Mouse (Mus musculus) macrophage (primary cell): ENCODE results near the gene Odaph. TPM values are rescaled to one million over a fixed set of nuclear protein-coding genes. Genes with fewer than 3 reads are reported as not detected.
A peak's percentile ranks its signal among the peaks of the same experiment; 100 is the strongest.
"Not testable (repeated sequence)": the region's sequence is repeated elsewhere in the genome, so short reads cannot be mapped to it uniquely, and the experiment has no call there.

Experiments
- H3K27ac ChIP-seq: fragments of 350-480 bp; formaldehyde crosslinking; 2 replicates; pipeline ENCODE4 v1.9.0; 2021
- H3K36me3 ChIP-seq: fragments of 350-480 bp; formaldehyde crosslinking; 2 replicates; pipeline ENCODE4 v1.9.0; 2021; ENCODE audit errors: inconsistent target
- H3K4me3 ChIP-seq: fragments of 350-480 bp; formaldehyde crosslinking; 2 replicates; pipeline ENCODE4 v1.9.0; 2021; ENCODE audit errors: inconsistent target
- H3K79me2 ChIP-seq: fragments of 350-480 bp; formaldehyde crosslinking; 2 replicates; pipeline ENCODE4 v1.9.0; 2021; ENCODE audit errors: inconsistent target
- WGBS: methylation state at CpG from one replicate; pipeline ENCODE4 v1.1.7; 2026; ENCODE audit warnings: inconsistent platforms; ENCODE audit not compliant: missing documents; 5-methylcytosine and 5-hydroxymethylcytosine counted together
- polyA plus RNA-seq: library from polyadenylated mRNA; stranded (reverse); fragments of 250-400 nt; gene quantifications from 3 replicates; pipeline ENCODE4 v1.2.4, GENCODE M21; 2018; ENCODE audit warnings: inconsistent platforms
- total RNA-seq, 78 experiments: library from RNA; depleted of rRNA; stranded (reverse); fragments of 250-400 nt; gene quantifications; 1 replicate in 9 of 78; 2 replicates in 24 of 78; 3 replicates in 43 of 78; 4 replicates in 2 of 78; pipeline ENCODE4 v1.2.4; 2018; ENCODE audit warnings: inconsistent platforms in 56 of 78

Gene Odaph
- not detected for total RNA-seq (2018; cell fraction: chromatin; rRNA removed)
- not detected for total RNA-seq (2018; cell fraction: cytosol; rRNA removed)
- under 1 TPM in 1 of 26 experiments, not detected in 25; 0.28 TPM for total RNA-seq (2018; cell fraction: nucleus; rRNA removed)
- not detected in 3 replicates for polyA plus RNA-seq

GRCm38 (mm10) chr5:91987236-91987635 lies at the start of gene Odaph:
Odaph (plus strand) TSS chr5:91987475.
- Histone ChIP-seq H3K79me2 (no peaks in the 10 kb centered on the region), H3K36me3 (no peaks in the 10 kb centered on the region), H3K27ac (no peak within 1 kb of the TSS), H3K4me3 (no peak within 1 kb of the TSS)
- WGBS: 75% methylated on average over 4 of the region's 4 CpGs

GRCm38 (mm10) chr5:91945609-91946008 lies 41.7 kb upstream of the Odaph start:
- not testable (repeated sequence) for H3K4me3 ChIP-seq, H3K27ac ChIP-seq, H3K79me2 ChIP-seq
- peaks cover 39% of the 10 kb centered on the region for H3K36me3 ChIP-seq
- WGBS: 100% methylated on average over 1 of the region's 1 CpGs

GRCm38 (mm10) chr5:91947008-91947407 lies 40.3 kb upstream of the Odaph start:
- H3K36me3 ChIP-seq: peaks cover 53% of the 10 kb centered on the region
- H3K4me3 ChIP-seq: no peak overlapping the region
- H3K79me2 ChIP-seq: no peaks in the 10 kb centered on the region
- no peak overlapping the region for H3K27ac ChIP-seq
- 84% methylated on average over 4 of the region's 4 CpGs for WGBS

GRCm38 (mm10) chr5:91949441-91949840 lies 37.8 kb upstream of the Odaph start:
- peaks cover 77% of the 10 kb centered on the region for H3K36me3 ChIP-seq
- H3K27ac ChIP-seq: no peak overlapping the region
- H3K4me3 ChIP-seq: no peak overlapping the region
- 98% methylated on average over 7 of the region's 7 CpGs for WGBS
- H3K79me2 ChIP-seq: peaks cover 6% of the 10 kb centered on the region; the same call in 1 of the 2 replicates

GRCm38 (mm10) chr5:91951404-91951803 lies 35.9 kb upstream of the Odaph start:
- H3K4me3 ChIP-seq: no peak overlapping the region
- H3K27ac ChIP-seq: no peak overlapping the region
- peaks cover 95% of the 10 kb centered on the region for H3K36me3 ChIP-seq
- H3K79me2 ChIP-seq: peaks cover 25% of the 10 kb centered on the region

GRCm38 (mm10) chr5:91956991-91957760 lies 30.1 kb upstream of the Odaph start:
- no peak overlapping the region for H3K27ac ChIP-seq
- no peak overlapping the region for H3K4me3 ChIP-seq
- whole genome bisulfite sequencing: 94% methylated on average over 3 of the region's 3 CpGs
- H3K36me3 ChIP-seq: peaks cover 56% of the 10 kb centered on the region
- H3K79me2 ChIP-seq: peaks cover 80% of the 10 kb centered on the region

GRCm38 (mm10) chr5:91959096-91959495 lies 28.2 kb upstream of the Odaph start:
- Histone ChIP-seq H3K4me3 (no peak overlapping the region), H3K27ac (peak overlapping the region; percentile 98), H3K79me2 (peaks cover 78% of the 10 kb centered on the region), H3K36me3 (peaks cover 37% of the 10 kb centered on the region)
- 88% methylated on average over 1 of the region's 1 CpGs for WGBS

- Histone ChIP-seq H3K4me3 (no peak overlapping the region), H3K79me2 (peaks cover 69% of the 10 kb centered on the region), H3K36me3 (peaks cover 28% of the 10 kb centered on the region), H3K27ac (peak overlapping the region; percentile 98)
- WGBS: 57% methylated on average over 1 of the region's 1 CpGs
Measured at GRCm38 (mm10) chr5:91959986-91960385, 27.3 kb upstream of the Odaph start.

- WGBS: 14% methylated on average over 3 of the region's 3 CpGs
- H3K79me2 ChIP-seq: peaks cover 62% of the 10 kb centered on the region
- H3K27ac ChIP-seq: peak overlapping the region; percentile 98
- H3K36me3 ChIP-seq: peaks cover 20% of the 10 kb centered on the region; the same call in 1 of the 2 replicates
- H3K4me3 ChIP-seq: peak overlapping the region; percentile 65
Measured at GRCm38 (mm10) chr5:91960606-91961254, 26.5 kb upstream of the Odaph start.

- peaks cover 14% of the 10 kb centered on the region; the same call in 1 of the 2 replicates for H3K36me3 ChIP-seq
- H3K27ac ChIP-seq: peak overlapping the region; percentile 98
- peaks cover 55% of the 10 kb centered on the region for H3K79me2 ChIP-seq
- H3K4me3 ChIP-seq: peak overlapping the region; percentile 65
- WGBS: 75% methylated on average over 1 of the region's 1 CpGs
Measured at GRCm38 (mm10) chr5:91961370-91961769, 25.9 kb upstream of the Odaph start.

- peaks cover 46% of the 10 kb centered on the region for H3K79me2 ChIP-seq
- peak overlapping the region; percentile 65 for H3K4me3 ChIP-seq
- H3K27ac ChIP-seq: peak overlapping the region; percentile 98
- WGBS: 1% methylated on average over 13 of the region's 14 CpGs
- H3K36me3 ChIP-seq: peaks cover 5% of the 10 kb centered on the region; the same call in 1 of the 2 replicates
Measured at GRCm38 (mm10) chr5:91962259-91962638, 25.0 kb upstream of the Odaph start.

GRCm38 (mm10) chr5:91962639-91963440 lies 24.4 kb upstream of the Odaph start, which contains the start of gene Rchy1:
Rchy1 (minus strand) TSS chr5:91963068.
- WGBS: 2% methylated on average over 54 of the region's 65 CpGs
- no peaks in the 10 kb centered on the region; the same call in 1 of the 2 replicates for H3K36me3 ChIP-seq
- H3K4me3 ChIP-seq: peak within 1 kb of the TSS; percentile 65
- H3K27ac ChIP-seq: peak within 1 kb of the TSS; percentile 98
- peaks cover 40% of the 10 kb centered on the region for H3K79me2 ChIP-seq

- Histone ChIP-seq H3K4me3 (no peak overlapping the region), H3K27ac (no peak overlapping the region), H3K79me2 (no peaks in the 10 kb centered on the region), H3K36me3 (no peaks in the 10 kb centered on the region)
- 85% methylated on average over 3 of the region's 3 CpGs for WGBS
Measured at GRCm38 (mm10) chr5:91972046-91972445, 15.2 kb upstream of the Odaph start.

- no peaks in the 10 kb centered on the region for H3K79me2 ChIP-seq
- H3K36me3 ChIP-seq: no peaks in the 10 kb centered on the region
- H3K4me3 ChIP-seq: no peak overlapping the region
- WGBS: 57% methylated on average over 7 of the region's 7 CpGs
- no peak overlapping the region for H3K27ac ChIP-seq
Measured at GRCm38 (mm10) chr5:91974002-91974401, 13.3 kb upstream of the Odaph start.
